Mouse (Mus musculus) urinary bladder, postnatal 36 days (tissue): ENCODE data around the gene Cops8.

Experiments used
- DNase-seq, 2 experiments: peaks; one replicate each; pipeline ENCODE4 v3.0.0; 2022; ENCODE audit warnings: low spot score in 2 of 2, mixed read lengths in 1 of 2

Cops8 gene

DNA sequence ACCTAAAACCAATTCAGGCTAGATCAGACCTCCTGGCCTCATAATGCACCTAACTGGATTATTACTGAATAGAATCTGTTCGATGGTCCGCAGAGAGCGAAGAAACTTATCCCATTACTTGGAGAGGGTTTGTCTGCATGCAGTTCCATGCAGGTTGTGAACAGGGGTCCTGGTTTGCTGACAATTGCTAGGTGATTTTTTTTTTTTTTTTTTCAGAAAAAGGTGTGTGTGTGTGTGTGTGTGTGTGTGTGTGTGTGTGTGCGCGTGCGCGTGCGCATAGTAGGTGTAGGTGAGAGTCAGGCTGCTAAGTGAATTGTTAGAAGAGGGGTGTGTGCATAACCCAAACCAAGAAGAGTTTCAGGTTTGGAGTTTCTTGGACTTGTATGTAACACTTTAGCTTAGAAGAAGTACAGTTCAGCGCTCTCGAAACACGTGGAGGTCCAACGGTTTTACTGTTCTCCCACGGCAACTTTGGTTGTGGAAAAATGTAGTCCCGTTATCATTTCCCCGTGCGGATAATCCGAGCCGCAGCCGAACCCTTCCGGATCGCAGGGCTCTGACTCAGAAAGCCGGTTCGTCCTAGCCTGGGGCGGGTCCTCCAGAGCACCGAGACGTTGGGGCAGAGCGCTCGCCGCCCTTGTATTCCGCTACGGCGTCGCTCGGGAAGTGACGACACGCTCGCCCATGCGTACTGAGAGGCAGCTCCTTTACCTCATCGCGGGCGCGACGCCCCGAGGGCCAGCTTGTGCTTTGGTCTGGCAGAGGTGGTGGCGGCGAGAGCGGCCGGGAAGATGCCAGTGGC, at the start of gene Cops8:
TSS of gene Cops8 (plus strand) at position 223 of the 802 bp plus-strand sequence.
- DNase-seq = peak; percentile 95 to 97

- no peak for DNase-seq
Measured at GRCm38 (mm10) chr1:90557140-90557539, 45.6 kb upstream of the Cops8 start.

DNA sequence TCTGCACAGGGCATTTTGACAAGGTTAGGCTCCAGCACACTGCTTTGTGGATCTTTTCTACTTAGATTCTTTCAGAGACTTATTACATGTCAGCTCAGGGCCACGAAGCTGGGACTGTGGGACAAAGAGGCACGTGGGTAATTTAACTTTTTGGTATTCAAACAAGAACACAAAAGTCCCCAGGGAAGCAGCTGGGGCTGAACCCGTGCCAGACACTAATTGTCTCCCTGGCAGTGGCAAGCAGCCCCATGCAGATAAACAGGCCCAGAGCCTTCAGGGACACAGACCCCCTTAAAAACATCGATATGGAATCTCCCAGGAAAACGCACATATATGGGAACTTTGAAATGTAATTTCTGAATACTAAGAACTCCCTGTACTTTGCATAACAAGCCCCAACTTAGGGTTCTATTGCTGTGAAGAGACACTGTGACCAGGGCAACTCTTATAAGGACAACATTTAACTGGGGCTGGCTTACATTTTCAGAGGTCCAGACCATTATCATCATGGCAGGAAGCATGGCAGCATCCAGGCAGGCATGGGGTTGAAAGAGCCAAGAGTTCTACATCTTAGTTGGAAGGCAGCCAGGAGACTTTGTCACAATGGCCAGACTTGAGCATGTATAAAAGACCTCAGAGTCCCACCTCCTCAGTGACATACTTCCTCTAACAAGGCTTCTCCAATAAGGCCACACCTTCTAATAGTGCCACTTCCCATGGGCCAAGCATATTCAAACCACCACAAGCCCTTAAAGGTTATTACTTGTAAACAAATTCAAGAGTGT, 41.6 kb upstream of the Cops8 start:
- no peak for DNase-seq

DNA sequence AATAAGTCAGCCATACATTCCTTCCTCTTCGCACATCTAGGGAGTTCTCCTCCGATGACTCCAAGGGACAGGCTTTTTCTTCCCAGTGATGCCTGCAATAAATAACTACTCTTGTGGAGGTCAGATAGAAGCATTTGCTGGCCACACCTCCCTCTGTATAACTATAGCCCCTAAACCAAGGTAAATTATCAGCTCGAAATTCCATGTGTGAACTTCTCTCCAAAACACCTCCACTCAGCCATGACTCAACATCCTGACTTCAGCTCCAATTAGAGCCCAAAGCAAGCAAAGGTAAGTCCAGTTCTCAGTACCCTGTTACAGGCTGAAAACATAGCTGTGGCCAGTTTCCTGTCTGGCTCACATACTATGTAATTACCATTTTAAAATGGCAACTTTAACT, 38.8 kb upstream of the Cops8 start:
- DNase-seq = no peak

GRCm38 (mm10) chr1:90566664-90567440, 35.9 kb upstream of the Cops8 start:
- DNase-seq = peak in 1 of 2 experiments; percentile 5

GRCm38 (mm10) chr1:90573831-90574230, 28.9 kb upstream of the Cops8 start:
- DNase-seq = no peak

GRCm38 (mm10) chr1:90574845-90575244, 27.9 kb upstream of the Cops8 start:
- DNase-seq = no peak

- DNase-seq = no peak
Measured at GRCm38 (mm10) chr1:90577417-90577816, 25.4 kb upstream of the Cops8 start.

- DNase-seq = no peak
Measured at GRCm38 (mm10) chr1:90582635-90583034, 20.1 kb upstream of the Cops8 start.

DNA sequence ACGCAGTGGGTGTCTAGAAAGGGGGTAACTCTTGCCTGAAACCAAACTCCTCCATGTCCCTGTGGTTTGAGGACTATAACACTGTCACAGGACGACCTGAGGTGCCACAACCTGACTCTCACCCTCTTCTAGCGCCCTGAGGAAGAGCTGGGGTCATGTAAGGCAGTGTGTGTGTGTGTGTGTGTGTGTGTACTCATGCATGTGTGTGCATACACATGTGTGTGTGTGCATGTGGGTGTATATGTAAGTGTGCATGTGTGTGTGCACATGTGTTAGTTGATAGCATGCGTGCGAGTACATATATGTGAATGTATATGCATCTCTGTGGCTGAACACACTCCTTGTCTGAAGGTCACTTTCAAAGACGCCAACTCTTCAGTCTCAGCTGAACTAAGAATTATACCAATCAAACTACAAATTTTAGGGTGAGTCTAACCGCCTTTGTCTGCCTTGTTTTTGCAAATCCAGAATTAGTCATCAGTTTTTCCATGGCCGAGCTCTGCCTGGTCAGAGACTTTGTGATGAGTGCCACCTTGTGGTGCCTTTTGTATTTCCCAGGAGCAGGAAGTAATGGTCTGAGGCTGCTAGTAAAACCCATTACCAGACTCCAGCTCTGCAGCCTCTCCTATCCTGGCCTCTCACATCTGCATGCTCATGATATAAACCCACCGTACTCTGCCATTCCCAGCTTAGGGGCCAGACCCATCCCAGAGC, 14.6 kb upstream of the Cops8 start:
- peak; percentile 77 to 80 for DNase-seq

- DNase-seq = peak in 1 of 2 experiments; percentile 40
Measured at GRCm38 (mm10) chr1:90590797-90591196, 12.0 kb upstream of the Cops8 start.

DNA sequence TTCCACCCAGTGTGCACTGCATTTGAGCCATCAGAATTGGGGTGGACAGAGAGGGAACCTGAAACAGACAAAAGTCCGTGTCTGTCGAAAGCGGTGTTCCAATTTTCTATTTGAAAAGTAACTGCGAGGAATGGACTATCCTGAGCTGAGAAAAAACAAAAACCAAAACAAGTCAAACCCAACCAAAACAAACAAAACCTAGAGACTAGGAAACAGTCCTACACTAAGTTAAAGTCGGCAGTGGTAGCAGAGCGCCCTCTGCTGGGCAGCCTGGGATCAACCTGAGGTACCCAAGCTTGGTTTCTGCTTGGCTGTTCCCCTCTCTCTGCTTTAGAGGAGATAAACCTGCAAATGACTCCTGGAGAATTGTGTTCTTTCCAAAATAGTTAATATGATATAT, 10.0 kb upstream of the Cops8 start:
- DNase-seq = peak; percentile 72 to 83

GRCm38 (mm10) chr1:90599226-90599625, 3.6 kb upstream of the Cops8 start:
- no peak for DNase-seq

DNA sequence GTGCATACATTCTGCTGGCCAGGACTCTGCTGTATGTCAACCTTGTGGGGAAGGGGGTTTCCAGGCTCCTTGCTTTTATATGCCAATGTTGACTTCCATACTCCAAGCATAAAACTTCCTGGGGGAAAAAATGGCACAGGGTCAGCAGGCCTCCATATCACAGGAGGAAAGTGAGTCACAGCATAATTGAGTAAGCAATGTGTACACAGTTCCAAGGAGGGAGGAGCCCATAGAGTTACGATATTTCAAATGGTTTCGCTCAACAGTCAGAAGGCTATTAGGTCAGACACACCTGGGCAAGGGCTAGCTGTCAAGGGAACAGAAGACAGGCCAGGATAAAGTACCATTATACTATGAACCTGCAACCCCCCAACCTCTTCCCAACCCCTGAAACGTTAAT, 1.7 kb upstream of the Cops8 start:
- DNase-seq = no peak

- DNase-seq = no peak
Measured at GRCm38 (mm10) chr1:90603561-90603887, 743 bp downstream of the Cops8 start.

DNA sequence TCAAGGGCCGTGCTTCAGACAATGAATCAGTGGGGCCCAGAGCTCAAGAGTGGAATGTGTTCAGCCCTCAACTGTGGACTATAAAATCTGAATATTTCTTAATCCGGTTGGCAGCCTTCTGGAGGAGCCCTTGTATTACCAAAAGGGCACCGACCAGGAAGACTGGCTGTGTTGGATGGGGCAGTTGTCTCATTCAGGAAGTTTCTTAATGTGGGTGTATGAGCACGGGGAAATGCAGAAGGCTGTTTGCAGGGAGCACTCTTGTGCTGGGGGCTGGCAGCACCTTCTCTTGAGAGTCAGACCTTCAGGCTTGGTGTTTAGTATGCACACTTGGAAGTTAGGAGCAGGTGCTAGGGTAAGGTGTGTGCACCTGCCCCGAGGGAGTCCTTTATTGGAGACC, 6.6 kb downstream of the Cops8 start:
- no peak for DNase-seq

DNA sequence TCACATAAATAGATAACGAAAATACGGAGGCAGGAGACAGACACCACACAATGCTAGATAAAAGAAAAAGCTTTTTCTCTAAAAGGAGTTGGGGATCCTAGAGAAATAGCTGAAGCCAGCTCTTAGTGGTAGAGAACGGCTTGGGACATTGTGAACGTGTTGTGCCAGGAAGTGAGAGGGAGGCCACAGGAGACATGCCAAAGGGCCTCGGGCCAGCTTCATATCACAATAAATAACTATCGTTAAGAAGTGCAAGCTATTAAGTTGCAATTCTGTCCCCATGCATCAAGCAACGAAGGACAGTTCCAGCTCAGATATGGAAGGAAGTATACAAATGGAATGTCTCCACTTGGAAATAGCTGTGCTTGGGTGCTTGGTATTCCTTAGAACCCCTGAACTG, 14.5 kb downstream of the Cops8 start:
- peak in 1 of 2 experiments; percentile 48 for DNase-seq

DNA sequence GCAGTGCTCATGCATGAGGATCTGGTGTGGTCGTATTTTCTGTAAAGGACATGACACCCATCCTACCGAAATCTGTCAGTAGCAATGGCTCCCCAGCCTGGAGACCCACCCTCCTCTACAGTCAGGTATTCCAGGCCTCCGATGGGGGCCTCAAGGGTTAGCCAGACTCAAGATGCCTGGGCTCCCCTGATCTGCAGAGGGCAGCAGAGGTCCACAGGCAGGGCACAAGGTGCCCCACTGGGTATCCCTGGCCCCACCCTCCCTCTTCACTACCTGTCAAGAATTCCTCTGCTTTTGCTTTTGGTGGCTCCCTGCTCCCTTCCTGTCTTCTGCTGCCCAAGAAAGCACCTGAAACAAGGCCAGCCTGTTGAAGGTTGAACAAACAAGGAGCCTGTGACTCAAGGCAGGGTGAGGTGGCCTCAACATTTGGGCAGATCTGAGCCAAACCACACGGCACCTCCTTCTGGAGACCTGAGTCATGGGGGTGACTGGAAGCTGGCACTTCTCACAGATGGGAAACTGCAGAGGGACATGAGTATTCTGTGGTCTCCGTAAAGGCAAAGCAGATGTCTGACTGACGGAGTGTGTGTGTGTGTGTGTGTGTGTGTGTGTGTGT, 30.7 kb downstream of the Cops8 start:
- DNase-seq = peak; percentile 28 to 29

DNA sequence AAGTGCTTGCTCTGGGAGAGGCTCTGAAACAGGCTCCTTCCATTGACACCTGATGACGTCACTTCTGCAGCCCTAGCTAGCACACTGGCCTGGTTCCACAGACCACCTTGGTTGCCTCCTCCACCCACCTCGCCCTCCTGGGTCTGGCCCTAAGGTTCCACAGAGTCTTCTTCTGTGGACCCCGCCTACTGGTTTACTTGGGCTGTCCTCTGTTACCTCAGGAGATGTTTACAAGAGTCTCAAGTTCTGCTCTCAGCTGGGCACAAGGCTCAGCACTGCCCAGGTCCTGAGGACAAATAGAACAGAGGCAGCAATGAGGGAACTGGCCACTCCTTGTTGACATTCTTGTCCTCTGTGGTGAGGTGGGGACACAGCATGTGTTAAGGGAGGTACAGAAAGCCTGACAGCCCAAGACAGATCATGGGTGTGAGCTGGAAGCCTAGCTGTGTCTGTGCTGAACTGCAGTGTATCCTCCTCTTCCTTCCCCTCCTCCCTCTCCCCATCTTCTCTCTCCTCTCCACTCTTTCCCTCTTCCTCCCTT, 31.5 kb downstream of the Cops8 start:
- DNase-seq = no peak

- DNase-seq = no peak
Measured at GRCm38 (mm10) chr1:90638335-90638734, 35.6 kb downstream of the Cops8 start.
